Mouse (Mus musculus) liver, embryonic 11.5 days (tissue): ENCODE results near the gene Tmem169. TPM values are rescaled to one million over a fixed set of nuclear protein-coding genes. Genes with fewer than 3 reads are reported as not detected.

Experiments
- ATAC-seq: fragments of 200-750 bp; cut with Nextera tagmentation; replicated peaks from 2 replicates; pipeline ENCODE4 v1.8.0; 2017; ENCODE audit warnings: moderate number of reproducible peaks, mild to moderate bottlenecking, moderate TSS enrichment, moderate library complexity; ENCODE audit not compliant: low FRiP score
- DNase-seq: peaks from one replicate; pipeline ENCODE4 v3.0.0-alpha.2; 2017; ENCODE audit warnings: low spot score
- H3K27ac ChIP-seq: fragments of 300-500 bp; sonication (generic); 2 replicates; pipeline ENCODE4 v1.5.1; 2014; ENCODE audit warnings: mild to moderate bottlenecking, low read depth, low read length, control low read depth
- H3K27me3 ChIP-seq: fragments of 300-500 bp; sonication (generic); replicated peaks from 2 replicates; pipeline ENCODE4 v1.6.1; 2014; ENCODE audit warnings: low read length, mixed read lengths; ENCODE audit not compliant: control insufficient read depth, insufficient read depth
- H3K36me3 ChIP-seq: fragments of 300-500 bp; sonication (generic); 2 replicates; pipeline ENCODE4 v1.6.1; 2014; ENCODE audit warnings: mild to moderate bottlenecking, low read length, moderate library complexity, mixed read lengths; ENCODE audit not compliant: control insufficient read depth, insufficient read depth
- H3K4me1 ChIP-seq: fragments of 300-500 bp; sonication (generic); replicated peaks from 2 replicates; pipeline ENCODE4 v1.6.1; 2014; ENCODE audit warnings: low read length, mixed read lengths; ENCODE audit not compliant: control insufficient read depth, insufficient read depth
- H3K4me2 ChIP-seq: fragments of 300-500 bp; sonication (generic); 2 replicates; pipeline ENCODE4 v1.6.1; 2014; ENCODE audit warnings: mild to moderate bottlenecking, control low read depth, moderate library complexity
- H3K4me3 ChIP-seq: fragments of 300-500 bp; sonication (generic); 2 replicates; pipeline ENCODE4 v1.5.1; 2014; ENCODE audit warnings: low read depth, low read length, control low read depth
- H3K9ac ChIP-seq: fragments of 300-500 bp; sonication (generic); 2 replicates; pipeline ENCODE4 v1.6.1; 2014; ENCODE audit warnings: low read depth, low read length, control low read depth
- H3K9me3 ChIP-seq: fragments of 300-500 bp; sonication (generic); 2 replicates; pipeline ENCODE4 v1.6.1; 2016; ENCODE audit warnings: low read length, inconsistent platforms, mixed read lengths; ENCODE audit not compliant: control insufficient read depth
- WGBS: fragments of 180-500 bp; shearing (Covaris S2); extraction: QIAGEN DNeasy Blood & Tissue Kit; methylation state at CpG from one replicate; pipeline ENCODE4 v1.1.7; 2014; 5-methylcytosine and 5-hydroxymethylcytosine counted together
- polyA plus RNA-seq: library from polyadenylated mRNA; unstranded; fragments of >200 nt; fragmentation: Nextera tagmentation; extraction: Ambion mirVana; gene quantifications from 2 replicates; pipeline ENCODE4 v1.2.1, GENCODE M21; 2014

The Tmem169 gene
- polyA plus RNA-seq, 1 experiment from 2014 or later: 0.77 TPM

DNA sequence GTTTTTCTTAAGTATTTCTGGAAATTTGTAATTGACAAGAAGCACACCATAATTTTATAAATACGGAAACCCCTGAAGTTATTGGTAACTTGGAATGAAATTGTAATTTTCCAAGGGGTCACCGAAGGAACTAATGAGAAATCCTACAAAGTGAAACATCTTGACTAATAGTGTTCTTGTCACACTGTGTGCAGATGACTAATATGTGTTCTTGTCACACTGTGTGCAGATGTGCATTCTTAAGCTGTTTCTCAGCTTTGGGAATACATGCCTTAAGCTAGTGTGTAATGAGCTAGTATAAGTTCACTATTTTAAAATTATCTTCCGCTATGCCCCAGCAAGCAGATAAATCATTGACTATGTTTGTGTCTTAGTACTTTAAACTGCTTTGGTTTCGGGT lies 39.1 kb downstream of the Tmem169 start:
- H3K27ac ChIP-seq: no peak overlapping the region
- ATAC-seq (no peak), DNase-seq (no peak)
- H3K4me2 ChIP-seq: no peak overlapping the region
- no peak overlapping the region for H3K4me3 ChIP-seq
- H3K9me3 ChIP-seq: no peaks in the 10 kb centered on the region
- H3K9ac ChIP-seq: no peak overlapping the region
- H3K4me1 ChIP-seq: no peaks in the 10 kb centered on the region
- WGBS: 94% methylated on average over 4 of the region's 4 CpGs
- H3K36me3 ChIP-seq: peaks cover 10% of the 10 kb centered on the region; the same call in 1 of the 2 replicates
- H3K27me3 ChIP-seq: no peaks in the 10 kb centered on the region

DNA sequence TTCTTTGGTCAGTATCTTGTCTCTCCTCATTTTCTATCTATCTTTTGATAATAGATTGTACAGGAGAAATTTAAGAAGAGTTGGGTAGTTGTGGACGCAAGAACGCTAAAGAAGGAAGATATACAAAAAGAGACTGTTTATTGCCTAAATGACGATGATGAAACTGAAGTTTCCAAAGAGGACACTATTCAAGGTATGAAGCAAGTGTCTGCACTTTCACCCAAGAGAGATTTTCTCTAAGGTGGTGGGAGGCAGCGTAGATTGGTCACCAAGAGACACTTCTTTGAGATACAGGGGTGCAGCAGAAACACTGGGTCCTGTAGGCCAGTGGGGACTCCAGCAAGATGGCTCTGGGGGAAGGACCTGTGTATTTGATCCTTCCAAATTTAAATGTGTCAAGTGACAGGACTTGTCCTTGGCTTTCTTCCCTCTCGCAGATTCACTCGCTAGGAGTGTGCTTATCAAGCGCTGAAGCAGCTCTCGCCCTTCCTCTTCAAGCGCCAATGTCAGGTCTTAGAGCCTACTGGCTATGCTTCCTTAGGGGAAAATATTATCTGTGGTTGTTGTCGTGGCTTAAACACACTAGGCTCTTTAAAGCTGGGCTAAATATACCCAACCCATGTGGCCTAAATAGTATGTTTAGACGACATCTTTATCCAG lies 42.1 kb downstream of the Tmem169 start:
- Histone ChIP-seq H3K9me3 (no peaks in the 10 kb centered on the region), H3K4me3 (no peak overlapping the region), H3K27ac (no peak overlapping the region), H3K4me2 (no peak overlapping the region), H3K27me3 (no peaks in the 10 kb centered on the region), H3K9ac (no peak overlapping the region), H3K4me1 (no peaks in the 10 kb centered on the region), H3K36me3 (peaks cover 2% of the 10 kb centered on the region; the same call in 1 of the 2 replicates)
- no peak for ATAC-seq
- no peak for DNase-seq
- 81% methylated on average over 11 of the region's 11 CpGs for WGBS

DNA sequence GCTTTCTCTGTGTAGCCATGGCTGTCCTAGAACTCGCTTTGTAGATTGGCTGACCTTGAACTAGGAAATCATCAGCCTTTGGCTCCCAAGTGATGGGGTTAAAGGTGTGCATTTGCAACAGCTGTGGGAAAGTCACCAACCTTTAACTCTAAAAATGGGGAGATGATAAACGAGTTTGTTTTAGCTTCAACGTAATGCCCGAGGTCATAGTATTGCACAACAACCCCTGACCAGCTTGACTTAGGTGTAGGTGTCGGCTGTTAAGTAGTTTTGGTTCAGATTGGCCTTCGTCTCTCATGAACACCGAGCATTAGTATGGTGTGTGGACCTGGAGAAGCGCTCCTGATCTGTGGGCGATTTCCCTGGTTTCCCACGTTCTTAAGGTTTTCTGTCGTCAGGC lies 50.6 kb downstream of the Tmem169 start:
- Histone ChIP-seq H3K4me1 (no peaks in the 10 kb centered on the region), H3K4me2 (no peak overlapping the region), H3K27me3 (no peaks in the 10 kb centered on the region), H3K9me3 (no peaks in the 10 kb centered on the region), H3K27ac (no peak overlapping the region), H3K4me3 (no peak overlapping the region), H3K9ac (no peak overlapping the region), H3K36me3 (peaks cover 3% of the 10 kb centered on the region; the same call in 1 of the 2 replicates)
- no peak for ATAC-seq
- no peak for DNase-seq
- 91% methylated on average over 11 of the region's 11 CpGs for WGBS

DNA sequence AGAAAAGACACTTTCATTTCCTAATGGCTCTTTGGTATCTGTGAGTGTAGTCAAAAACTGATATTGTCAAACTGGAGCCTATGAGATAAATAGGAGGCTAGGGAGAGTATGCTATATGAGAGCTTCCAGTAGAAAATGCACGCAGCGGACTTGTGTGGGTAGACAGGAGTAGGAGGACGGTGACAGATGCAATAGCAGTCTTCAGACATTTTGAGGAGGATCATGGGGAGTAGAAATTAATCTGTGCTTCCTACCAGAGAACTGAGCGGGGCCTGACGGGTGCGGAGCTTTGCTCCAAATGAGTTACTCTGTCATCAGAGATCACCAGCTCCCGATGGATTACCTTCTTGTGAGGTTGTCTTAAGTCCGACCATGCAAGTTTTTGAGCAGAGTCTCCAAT lies 52.6 kb downstream of the Tmem169 start:
- no peaks in the 10 kb centered on the region for H3K9me3 ChIP-seq
- ATAC-seq: no peak
- H3K4me1 ChIP-seq: no peaks in the 10 kb centered on the region
- H3K27me3 ChIP-seq: no peaks in the 10 kb centered on the region
- peaks cover 3% of the 10 kb centered on the region; the same call in 1 of the 2 replicates for H3K36me3 ChIP-seq
- H3K4me2 ChIP-seq: no peak overlapping the region
- DNase-seq: no peak
- H3K4me3 ChIP-seq: no peak overlapping the region
- no peak overlapping the region for H3K27ac ChIP-seq
- WGBS: 92% methylated on average over 8 of the region's 8 CpGs
- H3K9ac ChIP-seq: no peak overlapping the region

DNA sequence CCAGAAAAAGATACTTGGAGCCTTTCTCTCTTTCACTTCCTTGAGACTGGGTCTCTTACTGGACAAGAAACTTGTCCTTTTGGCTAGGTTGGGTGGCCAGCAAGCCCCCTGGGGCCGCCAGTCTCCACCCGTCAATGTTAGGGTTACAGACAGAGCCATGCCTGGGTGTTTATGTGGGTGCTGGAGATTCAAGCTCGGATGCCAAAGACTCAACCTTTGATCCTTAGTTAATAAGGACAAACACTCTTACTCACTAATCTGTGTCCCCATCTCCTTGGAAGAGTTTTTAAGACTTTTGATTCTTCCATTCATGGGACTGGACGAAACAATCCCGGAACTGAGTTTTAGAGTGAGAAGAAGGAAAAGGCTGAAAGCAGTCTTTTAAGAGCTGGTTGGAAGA lies 54.2 kb downstream of the Tmem169 start:
- no peak for ATAC-seq
- H3K27me3 ChIP-seq: no peaks in the 10 kb centered on the region
- no peak overlapping the region for H3K4me3 ChIP-seq
- no peaks in the 10 kb centered on the region for H3K9me3 ChIP-seq
- no peak overlapping the region for H3K4me2 ChIP-seq
- peaks cover 3% of the 10 kb centered on the region; the same call in 1 of the 2 replicates for H3K36me3 ChIP-seq
- no peak overlapping the region for H3K27ac ChIP-seq
- H3K4me1 ChIP-seq: no peaks in the 10 kb centered on the region
- WGBS: 91% methylated on average over 5 of the region's 5 CpGs
- DNase-seq: no peak
- no peak overlapping the region for H3K9ac ChIP-seq

DNA sequence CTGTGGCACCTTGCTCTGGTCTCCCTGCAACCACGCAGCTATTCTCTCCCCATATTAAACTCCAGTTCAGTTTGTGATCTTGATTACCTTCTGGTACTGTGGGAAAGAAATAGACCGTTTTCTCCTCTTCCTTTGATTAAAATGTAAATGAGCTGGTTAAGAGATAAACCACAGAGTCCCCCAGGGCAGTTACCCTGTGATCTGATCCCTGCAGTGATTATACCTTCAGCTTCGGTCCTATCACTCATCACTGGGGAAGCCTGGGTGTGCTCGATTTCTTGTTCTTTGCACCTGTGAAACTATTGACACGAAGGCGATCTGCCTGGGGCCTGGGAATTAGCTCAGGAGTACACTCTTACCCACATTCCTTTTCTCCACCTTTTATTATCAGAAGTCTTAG lies 63.7 kb downstream of the Tmem169 start:
- peaks cover 10% of the 10 kb centered on the region; the same call in 1 of the 2 replicates for H3K36me3 ChIP-seq
- no peaks in the 10 kb centered on the region for H3K4me1 ChIP-seq
- no peak for DNase-seq
- H3K4me3 ChIP-seq: no peak overlapping the region
- H3K9me3 ChIP-seq: no peaks in the 10 kb centered on the region
- ATAC-seq: no peak
- H3K4me2 ChIP-seq: no peak overlapping the region
- H3K27me3 ChIP-seq: no peaks in the 10 kb centered on the region
- 71% methylated on average over 6 of the region's 6 CpGs for WGBS
- no peak overlapping the region for H3K9ac ChIP-seq
- no peak overlapping the region for H3K27ac ChIP-seq

Other genes starting within 250 kb of the Tmem169 start
- 6.8 and 7.1 TPM in 2 replicates for gene Mreg, start 72.1 kb upstream of the Tmem169 start, polyA plus RNA-seq
- gene Pecr, start 55 bp upstream of the Tmem169 start, polyA plus RNA-seq: 40.2 and 43.2 TPM in 2 replicates
- gene Xrcc5, start 23.1 kb downstream of the Tmem169 start, polyA plus RNA-seq: 43.5 and 47.3 TPM in 2 replicates